Mouse (Mus musculus) embryonic facial prominence, embryonic 14.5 days (tissue): ENCODE measurements at regions not wholly inside any gene's neighbourhood (a gene's known extent, or its start where the extent isn't known, plus 50 kb on each side); places are given as distances from the start of the nearest gene placed in this dataset. TPM values are rescaled to one million over a fixed set of nuclear protein-coding genes. Genes with fewer than 3 reads are reported as not detected.

Source experiments
- ATAC-seq: fragments of 200-750 bp; cut with Nextera tagmentation; 2 replicates; pipeline ENCODE4 v1.8.0; 2017; ENCODE audit warnings: low read depth, moderate number of reproducible peaks, moderate TSS enrichment
- DNase-seq: peaks from one replicate; pipeline ENCODE4 v3.0.0-alpha.2; 2015; ENCODE audit warnings: low spot score
- H3K27ac ChIP-seq: fragments of 300-500 bp; sonication (generic); replicated peaks from 2 replicates; pipeline ENCODE4 v1.5.1; 2014; ENCODE audit warnings: low read depth, mild to moderate bottlenecking, low read length, moderate library complexity
- H3K27me3 ChIP-seq: fragments of 300-500 bp; sonication (generic); replicated peaks from 2 replicates; pipeline ENCODE4 v1.6.1; 2014; ENCODE audit warnings: low read length; ENCODE audit not compliant: control insufficient read depth, insufficient read depth
- H3K36me3 ChIP-seq: fragments of 300-500 bp; sonication (generic); 2 replicates; pipeline ENCODE4 v1.6.1; 2014; ENCODE audit warnings: low read length, mixed read lengths; ENCODE audit not compliant: control insufficient read depth, insufficient read depth
- H3K4me1 ChIP-seq: fragments of 300-500 bp; sonication (generic); 2 replicates; pipeline ENCODE4 v1.6.1; 2014; ENCODE audit warnings: antibody characterized with exemption, low read length; ENCODE audit not compliant: control insufficient read depth, insufficient read depth
- H3K4me2 ChIP-seq: fragments of 300-500 bp; sonication (generic); 2 replicates; pipeline ENCODE4 v1.6.1; 2014; ENCODE audit warnings: low read depth, mild to moderate bottlenecking, low read length, moderate library complexity, mixed read lengths
- H3K4me3 ChIP-seq: fragments of 300-500 bp; sonication (generic); 2 replicates; pipeline ENCODE4 v1.5.1; 2014; ENCODE audit warnings: low read depth, mild to moderate bottlenecking, low read length
- H3K9ac ChIP-seq: fragments of 300-500 bp; sonication (generic); 2 replicates; pipeline ENCODE4 v1.6.1; 2014; ENCODE audit warnings: low read depth, mild to moderate bottlenecking, low read length, moderate library complexity, mixed read lengths
- H3K9me3 ChIP-seq: fragments of 300-500 bp; sonication (generic); 2 replicates; pipeline ENCODE4 v1.6.1; 2016; ENCODE audit warnings: low read length; ENCODE audit not compliant: control insufficient read depth
- WGBS: fragments of 180-500 bp; shearing (Covaris S2); extraction: QIAGEN DNeasy Blood & Tissue Kit; methylation state at CpG from one replicate; pipeline ENCODE4 v1.1.7; 2014; 5-methylcytosine and 5-hydroxymethylcytosine counted together
- microRNA-seq: library from miRNA; unstranded; fragments of <30 nt; microRNA quantifications from one replicate; pipeline ENCODE4, GENCODE M21; 2016; ENCODE audit warnings: borderline number of aligned reads

DNA sequence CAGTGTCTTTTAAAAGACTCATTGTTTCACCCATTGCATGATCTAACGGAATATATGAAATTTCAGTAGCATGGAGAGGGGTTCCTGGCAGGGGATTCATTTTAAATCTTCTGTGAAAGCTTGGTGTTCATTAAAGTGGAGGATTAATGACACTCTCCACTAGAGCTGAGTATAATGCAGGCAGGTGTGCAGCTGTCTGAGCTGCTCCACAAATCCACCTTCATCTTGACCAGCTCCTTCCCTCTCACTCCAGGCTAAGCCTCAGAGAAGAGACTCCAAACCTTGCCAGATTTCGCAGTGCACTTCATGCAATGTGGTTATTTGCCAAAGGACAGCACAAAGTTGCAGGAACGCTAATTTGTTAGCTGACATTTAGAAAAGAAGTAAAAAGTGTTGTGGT is 1288.0 kb upstream of the Map3k7 start:
- DNase-seq = no peak
- ATAC-seq = peak; percentile 71; the same call in 1 of the 2 replicates
- H3K4me1 ChIP-seq = no peaks in the 10 kb centered on the region
- no peak overlapping the region for H3K9ac ChIP-seq
- H3K36me3 ChIP-seq = no peaks in the 10 kb centered on the region
- H3K9me3 ChIP-seq = no peaks in the 10 kb centered on the region
- H3K4me3 ChIP-seq = no peak overlapping the region
- WGBS = 71% methylated on average over 3 of the region's 3 CpGs
- no peak overlapping the region for H3K27ac ChIP-seq
- no peaks in the 10 kb centered on the region for H3K27me3 ChIP-seq
- H3K4me2 ChIP-seq = no peak overlapping the region

DNA sequence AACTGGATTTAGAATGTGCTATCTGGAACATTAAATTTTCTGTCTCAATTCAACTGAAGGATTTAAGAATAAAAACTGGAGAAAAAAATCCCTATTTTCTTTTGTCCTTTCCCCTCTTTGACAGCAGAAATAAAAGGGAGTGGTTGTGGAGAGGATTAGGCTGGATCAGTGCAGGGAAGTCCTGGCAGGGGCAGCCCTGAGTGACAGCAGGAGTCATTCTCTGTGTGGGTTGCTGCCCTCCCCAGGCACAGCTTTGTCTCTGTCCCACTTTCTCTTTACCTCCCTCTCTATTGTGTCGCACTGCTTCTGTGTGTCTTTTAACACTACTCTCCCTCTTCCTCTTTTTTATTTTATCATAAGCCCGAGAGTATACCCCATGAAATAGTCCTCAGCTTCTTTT is 1286.8 kb upstream of the Map3k7 start:
- Histone ChIP-seq H3K36me3 (no peaks in the 10 kb centered on the region), H3K4me3 (no peak overlapping the region), H3K27ac (no peak overlapping the region), H3K9ac (no peak overlapping the region), H3K27me3 (no peaks in the 10 kb centered on the region), H3K4me1 (no peaks in the 10 kb centered on the region), H3K9me3 (no peaks in the 10 kb centered on the region), H3K4me2 (no peak overlapping the region)
- peak; percentile 4 for DNase-seq
- WGBS = 46% methylated on average over 2 of the region's 2 CpGs
- ATAC-seq = no peak

DNA sequence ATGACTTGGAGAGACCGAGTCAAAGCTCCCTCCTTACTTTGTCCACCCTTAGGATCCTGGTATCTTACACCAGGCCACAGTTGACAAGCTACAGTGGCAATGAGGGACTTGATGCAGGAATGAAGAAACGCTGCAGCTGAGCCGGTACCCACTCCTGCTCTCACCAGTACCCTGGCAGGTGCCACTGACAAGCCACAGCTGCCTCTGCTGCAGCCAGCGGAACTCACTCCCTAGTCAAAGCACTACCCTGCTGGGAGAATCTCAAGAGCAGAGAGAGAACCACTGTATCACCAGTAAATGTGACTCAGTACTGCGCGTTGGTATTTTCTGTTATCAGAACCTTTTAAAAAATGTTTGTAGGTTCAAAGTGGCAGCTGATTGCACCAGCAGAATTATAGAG is 1281.5 kb upstream of the Map3k7 start:
- Histone ChIP-seq H3K4me2 (no peak overlapping the region), H3K9ac (no peak overlapping the region), H3K36me3 (no peaks in the 10 kb centered on the region), H3K27ac (no peak overlapping the region), H3K4me1 (no peaks in the 10 kb centered on the region), H3K27me3 (no peaks in the 10 kb centered on the region), H3K9me3 (no peaks in the 10 kb centered on the region), H3K4me3 (no peak overlapping the region)
- ATAC-seq (no peak), DNase-seq (no peak)
- WGBS = 79% methylated on average over 6 of the region's 6 CpGs

DNA sequence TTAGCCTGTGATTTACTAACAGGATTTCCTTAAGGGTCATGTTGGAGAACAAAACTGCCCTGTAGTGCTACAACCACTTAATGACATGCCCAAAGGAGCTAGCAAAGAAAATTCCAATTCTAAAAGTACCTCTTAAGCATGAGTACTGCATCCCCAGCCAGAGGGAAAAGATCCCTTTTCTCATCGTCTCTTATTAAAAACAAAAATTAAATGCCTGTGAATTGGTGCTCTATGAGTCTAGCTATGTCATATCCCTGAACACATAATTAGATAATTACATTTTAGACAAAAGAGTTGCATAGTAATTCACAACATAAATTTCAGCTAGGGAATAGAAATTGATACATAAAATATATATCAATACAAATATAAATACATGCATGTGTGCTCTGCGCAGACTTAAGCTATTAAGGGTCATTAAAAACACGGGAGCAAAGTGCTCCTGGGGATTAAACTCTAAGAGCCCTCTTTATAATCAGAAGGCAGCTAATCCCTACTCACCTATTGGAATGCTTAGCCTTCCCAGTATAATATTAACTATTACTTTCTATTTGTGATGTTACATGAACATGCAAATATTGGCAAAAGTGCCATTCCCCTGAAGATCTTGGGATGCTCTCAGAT is 1250.4 kb upstream of the Map3k7 start:
- Histone ChIP-seq H3K9ac (no peak overlapping the region), H3K27me3 (no peaks in the 10 kb centered on the region), H3K36me3 (no peaks in the 10 kb centered on the region), H3K4me3 (no peak overlapping the region), H3K4me2 (no peak overlapping the region), H3K27ac (no peak overlapping the region), H3K9me3 (no peaks in the 10 kb centered on the region), H3K4me1 (no peaks in the 10 kb centered on the region)
- ATAC-seq (no peak), DNase-seq (no peak)
- 51% methylated on average over 3 of the region's 3 CpGs for WGBS

Small RNAs in the stretch of these regions (microRNA-seq; reads per million reads assigned to microRNA genes)
- gene Gm22831 = not detected
